Mouse (Mus musculus) lung, adult 10 weeks (tissue): ENCODE measurements around the gene Golgb1. TPM values are rescaled to one million over a fixed set of nuclear protein-coding genes. Genes with fewer than 3 reads are reported as not detected.

Source experiments
- polyA plus RNA-seq: library from polyadenylated mRNA; stranded (reverse); fragments of 350-450 nt; fragmentation: Illumina TruSeq; extraction: RNeasy Lipid Tissue Mini Kit (QIAGEN cat#74804); gene quantifications from one replicate; pipeline ENCODE4 v1.2.3, GENCODE M21; 2014; ENCODE audit warnings: low read depth, low replicate concordance; ENCODE audit not compliant: insufficient read depth

Gene Golgb1
- 13.9 TPM for polyA plus RNA-seq

DNA sequence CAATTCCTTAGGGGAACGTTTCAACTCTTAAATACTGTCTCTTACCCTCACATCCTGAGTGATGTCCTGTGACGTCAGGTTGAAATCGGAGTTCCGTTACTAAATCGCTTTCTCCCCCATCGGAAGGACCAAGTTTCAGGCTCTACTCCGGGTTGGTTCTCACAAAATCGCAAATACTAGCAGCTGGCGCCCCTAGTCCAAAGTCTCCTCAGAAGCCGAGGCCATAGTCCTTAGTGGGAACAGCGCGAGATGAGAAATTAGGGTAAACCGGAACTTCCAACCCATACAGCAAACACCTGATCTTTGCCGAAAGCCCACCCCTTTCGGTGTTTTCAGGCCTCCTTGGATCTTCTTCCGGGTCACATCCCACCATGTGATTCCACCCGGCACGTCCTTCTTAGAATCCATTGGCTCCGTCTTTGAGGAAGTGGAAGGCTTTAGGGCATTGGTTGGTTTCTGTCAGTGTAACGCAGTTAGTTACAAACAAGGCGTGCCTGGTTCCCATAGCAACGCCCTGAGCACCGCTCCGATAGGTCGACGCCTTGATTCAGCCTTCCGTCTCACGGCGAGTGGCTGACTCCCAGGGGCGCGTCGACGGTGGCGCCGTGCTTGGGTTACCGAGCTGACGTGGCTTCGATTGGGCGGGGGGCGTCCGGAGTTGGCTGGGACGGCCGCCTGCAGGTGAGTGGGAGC, at the start of gene Golgb1, which contains the start of gene Eaf2:
Gene Golgb1 (plus strand): TSS at position 558 of the 693 bp plus-strand sequence.
Gene Eaf2 (minus strand): TSS at position 421 of the 693 bp plus-strand sequence.

DNA sequence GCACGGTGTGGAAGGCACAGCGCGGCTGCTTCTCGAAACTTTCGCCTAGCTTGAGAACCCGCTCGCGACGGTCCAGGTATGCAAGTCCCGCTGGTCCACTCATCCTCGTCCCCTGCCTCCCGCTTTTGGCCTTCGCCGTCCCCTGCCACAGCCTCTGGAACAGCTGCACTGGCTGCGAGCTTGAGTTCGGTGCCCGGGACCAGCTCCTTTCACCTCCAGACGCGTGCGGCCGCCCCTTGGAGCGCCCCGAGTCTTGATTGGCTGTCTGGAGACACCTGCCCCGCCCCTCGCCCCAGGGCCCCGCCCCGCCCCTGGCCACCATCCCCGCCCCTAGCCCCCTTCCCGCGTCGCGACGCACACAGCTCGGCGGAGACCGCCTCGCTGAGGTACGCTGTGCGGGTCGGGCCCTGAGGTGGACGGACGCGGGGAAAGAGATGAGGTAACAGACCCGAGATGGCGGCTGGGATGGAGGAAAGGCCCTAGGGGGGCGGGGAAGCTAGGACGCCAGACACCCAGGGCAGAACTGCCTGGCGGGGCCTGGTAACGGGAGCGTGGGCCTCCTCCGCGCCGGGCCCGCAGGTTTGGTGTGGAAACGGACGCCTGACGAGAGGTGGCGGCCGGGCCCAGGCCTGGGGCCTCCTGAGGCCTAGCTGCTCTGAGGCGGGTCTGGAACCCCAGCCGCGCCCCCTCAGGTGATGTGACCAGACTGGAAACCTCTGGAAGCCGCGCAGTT, 46.7 kb upstream of the Golgb1 start, which contains the start of gene Iqcb1:
Gene Iqcb1 (plus strand): TSS at position 332 of the 733 bp plus-strand sequence.

DNA sequence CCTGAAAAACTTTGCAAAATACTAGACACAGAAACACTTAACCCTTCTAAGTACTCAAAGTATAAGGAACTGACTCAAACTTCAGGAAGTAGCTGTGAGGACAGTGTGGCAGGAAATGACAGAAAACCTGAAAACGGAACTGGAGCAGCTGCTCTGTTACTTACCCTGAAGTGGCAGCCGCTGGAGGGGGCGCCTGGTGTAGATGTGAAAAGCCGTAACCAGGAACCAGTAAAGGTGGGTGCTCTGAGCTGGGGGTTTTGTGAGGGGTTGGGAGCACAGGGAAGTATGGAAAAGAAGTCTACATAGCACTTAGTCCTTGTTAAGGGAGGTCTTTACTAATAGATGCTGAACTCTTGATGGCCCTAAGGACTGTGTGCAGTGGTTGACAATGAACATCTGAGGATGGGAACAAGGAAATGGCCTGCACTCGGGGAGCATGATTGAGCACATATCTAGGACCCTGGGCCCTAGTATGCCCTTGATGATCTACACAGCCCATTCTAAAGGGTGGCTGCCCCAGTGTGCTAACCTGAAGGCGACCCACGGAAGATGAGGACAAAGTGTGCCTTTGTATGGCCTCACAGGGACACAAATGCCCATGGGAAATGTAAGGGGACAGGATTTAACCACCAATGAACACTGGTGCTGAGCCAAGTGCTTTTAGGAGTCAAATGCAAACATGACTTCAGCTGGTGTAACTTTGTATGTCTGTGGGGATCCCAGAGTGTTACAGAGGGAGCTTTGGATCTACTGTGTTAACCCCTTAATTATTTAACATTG, 60.1 kb downstream of the Golgb1 start, which contains the start of gene Hcls1:
Gene Hcls1 (plus strand): TSS at position 143 of the 780 bp plus-strand sequence.

Other genes starting within 250 kb of the Golgb1 start
- 4.6 TPM for gene Cd86, start 209.1 kb upstream of the Golgb1 start, polyA plus RNA-seq
- gene Ildr1, start 181.2 kb upstream of the Golgb1 start, polyA plus RNA-seq: 4.8 TPM
- gene Slc15a2, start 90.2 kb upstream of the Golgb1 start, polyA plus RNA-seq: 28.6 TPM
- gene Iqcb1, start 46.8 kb upstream of the Golgb1 start, polyA plus RNA-seq: 11.3 TPM
- 1.8 TPM for gene Eaf2, start 137 bp upstream of the Golgb1 start, polyA plus RNA-seq
- gene Hcls1, start 59.8 kb downstream of the Golgb1 start, polyA plus RNA-seq: 31.6 TPM
- 0.91 TPM for gene Fbxo40, start 115.3 kb downstream of the Golgb1 start, polyA plus RNA-seq
- 0.23 TPM for gene Polq, start 136.6 kb downstream of the Golgb1 start, polyA plus RNA-seq